Mouse (Mus musculus): ENCODE results near the gene Chst1.

The Chst1 gene

GRCm38 (mm10) chr2:92608810-92609581, 9.5 kb downstream of the Chst1 start:
- DNase-seq (ENCODE audit: low read depth in 2 of 2, low spot score in 2 of 2) = peak in 1 of 2 experiments; percentile 37

GRCm38 (mm10) chr2:92609704-92610379, 10.3 kb downstream of the Chst1 start:
- no peak for DNase-seq (ENCODE audit: low read depth in 2 of 2, low spot score in 2 of 2)

- DNase-seq (ENCODE audit: low read depth in 2 of 2, low spot score in 2 of 2) = no peak
Observed at GRCm38 (mm10) chr2:92613645-92614044, 14.1 kb downstream of the Chst1 start.

- DNase-seq (ENCODE audit: low read depth in 2 of 2, low spot score in 2 of 2) = no peak
Observed at GRCm38 (mm10) chr2:92614106-92614505, 14.6 kb downstream of the Chst1 start.

GRCm38 (mm10) chr2:92617077-92617756, 17.7 kb downstream of the Chst1 start:
- no peak for DNase-seq (ENCODE audit: low read depth in 2 of 2, low spot score in 2 of 2)

- DNase-seq (ENCODE audit: low read depth in 2 of 2, low spot score in 2 of 2) = no peak
Observed at GRCm38 (mm10) chr2:92618016-92618415, 18.5 kb downstream of the Chst1 start.

GRCm38 (mm10) chr2:92627633-92628032, 28.1 kb downstream of the Chst1 start:
- DNase-seq (ENCODE audit: low read depth in 2 of 2, low spot score in 2 of 2) = no peak

- no peak for DNase-seq (ENCODE audit: low read depth in 2 of 2, low spot score in 2 of 2)
Observed at GRCm38 (mm10) chr2:92630799-92631198, 31.3 kb downstream of the Chst1 start.

- DNase-seq (ENCODE audit: low read depth in 2 of 2, low spot score in 2 of 2) = no peak
Observed at GRCm38 (mm10) chr2:92632027-92632426, 32.5 kb downstream of the Chst1 start.

- no peak for DNase-seq (ENCODE audit: low read depth in 2 of 2, low spot score in 2 of 2)
Observed at GRCm38 (mm10) chr2:92640555-92640954, 41.0 kb downstream of the Chst1 start.

- no peak for DNase-seq (ENCODE audit: low read depth in 2 of 2, low spot score in 2 of 2)
Observed at GRCm38 (mm10) chr2:92645282-92646037, 46.0 kb downstream of the Chst1 start.

GRCm38 (mm10) chr2:92649154-92649801, 49.8 kb downstream of the Chst1 start:
- DNase-seq (ENCODE audit: low read depth in 2 of 2, low spot score in 2 of 2) = no peak

- no peak for DNase-seq (ENCODE audit: low read depth in 2 of 2, low spot score in 2 of 2)
Observed at GRCm38 (mm10) chr2:92650428-92650827, 50.9 kb downstream of the Chst1 start.

GRCm38 (mm10) chr2:92651294-92651816, 51.8 kb downstream of the Chst1 start:
- no peak for DNase-seq (ENCODE audit: low read depth in 2 of 2, low spot score in 2 of 2)

GRCm38 (mm10) chr2:92657189-92657588, 57.7 kb downstream of the Chst1 start:
- no peak for DNase-seq (ENCODE audit: low read depth in 2 of 2, low spot score in 2 of 2)

GRCm38 (mm10) chr2:92658293-92659150, 59.0 kb downstream of the Chst1 start:
- DNase-seq (ENCODE audit: low read depth in 2 of 2, low spot score in 2 of 2) = no peak

GRCm38 (mm10) chr2:92659491-92660035, 60.1 kb downstream of the Chst1 start:
- DNase-seq (ENCODE audit: low read depth in 2 of 2, low spot score in 2 of 2) = no peak

- no peak for DNase-seq (ENCODE audit: low read depth in 2 of 2, low spot score in 2 of 2)
Observed at GRCm38 (mm10) chr2:92662534-92663068, 63.1 kb downstream of the Chst1 start.
